Mouse (Mus musculus) lung, postnatal 0 days (tissue): ENCODE data around the gene Wbp1l. TPM values are rescaled to one million over a fixed set of nuclear protein-coding genes. Genes with fewer than 3 reads are reported as not detected.

Source experiments
- ATAC-seq: fragments of 200-750 bp; cut with Nextera tagmentation; 2 replicates; pipeline ENCODE4 v1.8.0; 2017; ENCODE audit warnings: moderate library complexity
- DNase-seq: peaks from one replicate; pipeline ENCODE4 v3.0.0-alpha.2; 2016; ENCODE audit warnings: low spot score
- H3K27ac ChIP-seq: fragments of 300-500 bp; sonication (generic); 2 replicates; pipeline ENCODE4 v1.5.1; 2014; ENCODE audit warnings: antibody characterized with exemption, mild to moderate bottlenecking, low read length, mixed read lengths
- H3K27me3 ChIP-seq: fragments of 300-500 bp; sonication (generic); replicated peaks from 2 replicates; pipeline ENCODE4 v1.6.1; 2014; ENCODE audit warnings: low read length, mixed read lengths; ENCODE audit not compliant: insufficient read depth
- H3K36me3 ChIP-seq: fragments of 300-500 bp; sonication (generic); 2 replicates; pipeline ENCODE4 v1.6.1; 2014; ENCODE audit warnings: low read length, mixed read lengths; ENCODE audit not compliant: insufficient read depth
- H3K4me1 ChIP-seq: fragments of 300-500 bp; sonication (generic); 2 replicates; pipeline ENCODE4 v1.6.1; 2014; ENCODE audit warnings: antibody characterized with exemption, low read depth, low read length, mixed read lengths; ENCODE audit not compliant: insufficient read depth
- H3K4me2 ChIP-seq: fragments of 300-500 bp; sonication (generic); replicated peaks from 2 replicates; pipeline ENCODE4 v1.6.1; 2014; ENCODE audit warnings: low read depth, mild to moderate bottlenecking, low read length, moderate library complexity, mixed read lengths
- H3K4me3 ChIP-seq: fragments of 300-500 bp; sonication (generic); 2 replicates; pipeline ENCODE4 v1.5.1; 2014; ENCODE audit warnings: low read depth, low read length
- H3K9ac ChIP-seq: fragments of 300-500 bp; sonication (generic); replicated peaks from 2 replicates; pipeline ENCODE4 v1.6.1; 2014; ENCODE audit warnings: low read depth, mild to moderate bottlenecking
- H3K9me3 ChIP-seq: fragments of 300-500 bp; sonication (generic); 2 replicates; pipeline ENCODE4 v1.6.1; 2016; ENCODE audit warnings: low read length, mixed read lengths
- CTCF ChIP-seq: IDR thresholded peaks from 2 replicates; pipeline ENCODE4 v1.5.1; 2016; ENCODE audit warnings: antibody characterized with exemption, mild to moderate bottlenecking
- EP300 ChIP-seq: IDR thresholded peaks from 2 replicates; pipeline ENCODE4 v1.6.1; 2016; ENCODE audit warnings: antibody characterized with exemption, mild to moderate bottlenecking, control low read depth
- WGBS: fragments of 180-500 bp; shearing (Covaris S2); extraction: QIAGEN DNeasy Blood & Tissue Kit; methylation state at CpG from one replicate; pipeline ENCODE4 v1.1.7; 2014; 5-methylcytosine and 5-hydroxymethylcytosine counted together
- polyA plus RNA-seq: library from polyadenylated mRNA; unstranded; fragments of >200 nt; fragmentation: Nextera tagmentation; extraction: Ambion mirVana; gene quantifications from 2 replicates; pipeline ENCODE4 v1.2.1, GENCODE M21; 2015

The Wbp1l gene
- polyA plus RNA-seq, 1 experiment from 2014 or later = 37.4 TPM

DNA sequence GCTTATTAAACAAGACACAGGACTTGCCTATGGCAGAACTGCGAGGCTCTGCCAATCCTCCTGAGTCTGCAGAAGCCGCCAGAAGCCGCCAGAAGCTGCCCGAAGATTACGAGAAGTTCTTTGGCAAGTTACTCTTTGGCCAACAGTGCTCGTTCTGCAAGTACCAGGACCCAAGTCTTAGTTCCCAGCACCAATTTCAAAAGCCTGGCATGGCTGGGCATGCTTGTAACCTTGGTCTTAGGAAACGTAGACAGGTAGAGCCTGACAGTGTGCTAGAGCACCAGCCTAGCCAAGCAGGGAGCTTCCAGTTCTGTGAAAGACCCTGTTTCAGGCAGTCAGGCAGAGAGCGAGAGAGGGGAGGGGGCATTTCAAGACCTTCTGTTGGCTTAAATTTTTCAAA is 97.6 kb downstream of the Wbp1l start:
- H3K36me3 ChIP-seq = 0 out of 2 replicates have a peak, but pooled peaks cover 6% of the 10 kb centered on the region
- no peaks in the 10 kb centered on the region for H3K4me1 ChIP-seq
- no peak for TF ChIP-seq CTCF
- TF ChIP-seq EP300 = no peak
- H3K27ac ChIP-seq = no peak overlapping the region
- WGBS = 96% methylated on average over 8 of the region's 8 CpGs
- H3K9me3 ChIP-seq = no peaks in the 10 kb centered on the region
- H3K27me3 ChIP-seq = no peaks in the 10 kb centered on the region
- H3K4me3 ChIP-seq = no peak overlapping the region
- no peak overlapping the region for H3K4me2 ChIP-seq
- ATAC-seq (no peak), DNase-seq (no peak)
- no peak overlapping the region for H3K9ac ChIP-seq

- no peak overlapping the region for H3K27ac ChIP-seq
- no peak overlapping the region for H3K9ac ChIP-seq
- no peaks in the 10 kb centered on the region for H3K4me1 ChIP-seq
- H3K36me3 ChIP-seq = 0 out of 2 replicates have a peak, but pooled peaks cover 6% of the 10 kb centered on the region
- no peak overlapping the region for H3K4me3 ChIP-seq
- ATAC-seq = no peak
- no peak for DNase-seq
- WGBS = 88% methylated on average over 7 of the region's 7 CpGs
- no peak overlapping the region for H3K4me2 ChIP-seq
- H3K27me3 ChIP-seq = no peaks in the 10 kb centered on the region
- no peaks in the 10 kb centered on the region for H3K9me3 ChIP-seq
- no peak for TF ChIP-seq EP300
Measured at GRCm38 (mm10) chr19:46696943-46697342, 98.1 kb downstream of the Wbp1l start.

DNA sequence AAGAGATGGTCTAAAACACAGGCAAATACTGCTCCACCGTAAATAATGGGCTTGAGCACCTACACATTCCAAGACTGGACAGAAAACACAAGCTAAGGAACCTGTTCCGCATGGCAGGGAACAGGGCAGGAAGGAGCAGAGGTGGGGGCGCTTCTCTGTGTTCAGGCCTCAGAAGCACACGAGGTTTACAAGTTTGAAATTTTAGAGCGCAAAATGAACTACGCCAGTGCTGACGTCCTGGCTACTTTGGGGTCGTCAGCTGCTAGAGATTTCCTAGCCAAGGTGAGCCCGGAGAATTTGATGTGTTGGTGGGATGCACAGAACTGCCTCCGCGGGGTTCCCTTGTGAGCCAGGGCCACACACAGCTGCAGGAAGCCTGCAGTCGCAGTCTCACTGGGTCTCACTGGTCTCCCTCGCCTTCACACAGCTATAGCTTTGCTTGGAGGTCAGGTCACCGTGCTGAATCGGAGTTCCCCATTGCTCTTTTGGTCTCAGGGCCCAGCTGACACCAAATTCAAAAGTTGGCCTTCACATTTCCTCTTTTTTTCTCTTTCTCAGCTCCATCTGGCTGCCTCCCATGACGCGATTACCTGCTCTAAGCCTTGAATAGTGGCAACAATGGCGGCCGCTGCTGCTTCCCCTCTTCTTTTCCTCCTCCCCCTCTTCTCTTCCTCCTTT is 99.1 kb downstream of the Wbp1l start:
- no peak overlapping the region for H3K4me2 ChIP-seq
- ATAC-seq = no peak
- H3K9ac ChIP-seq = no peak overlapping the region
- H3K27ac ChIP-seq = no peak overlapping the region
- no peak for DNase-seq
- 56% methylated on average over 19 of the region's 19 CpGs for WGBS
- H3K9me3 ChIP-seq = no peaks in the 10 kb centered on the region
- no peak overlapping the region for H3K4me3 ChIP-seq
- no peaks in the 10 kb centered on the region for H3K4me1 ChIP-seq
- TF ChIP-seq EP300 (no peak), CTCF (no peak)
- no peaks in the 10 kb centered on the region for H3K27me3 ChIP-seq
- 0 out of 2 replicates have a peak, but pooled peaks cover 6% of the 10 kb centered on the region for H3K36me3 ChIP-seq

DNA sequence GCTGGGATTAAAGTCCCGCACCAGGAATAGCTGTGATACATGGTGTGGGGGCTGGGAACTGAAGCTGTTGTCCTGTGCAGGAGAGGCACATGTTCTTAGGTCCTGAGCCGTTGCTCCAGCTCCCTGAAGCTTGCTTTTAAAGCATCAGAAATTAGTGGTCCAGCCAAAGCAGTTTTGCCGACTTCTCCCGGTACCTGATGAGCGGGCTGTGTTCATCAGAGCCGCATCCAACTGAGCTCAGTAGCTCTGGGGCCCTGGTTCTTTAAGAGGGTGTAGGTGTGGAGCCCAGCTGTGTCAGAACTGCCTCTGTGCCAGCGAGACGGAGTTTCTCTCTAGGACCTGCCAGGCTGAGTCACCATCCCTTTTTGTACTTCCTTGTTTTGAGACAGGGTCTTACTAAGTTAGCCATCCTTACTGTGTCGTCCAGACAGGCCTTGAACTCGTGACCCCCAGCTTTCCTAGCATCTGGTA is 100.2 kb downstream of the Wbp1l start:
- no peak overlapping the region for H3K4me3 ChIP-seq
- H3K9me3 ChIP-seq = no peaks in the 10 kb centered on the region
- no peak overlapping the region for H3K4me2 ChIP-seq
- 65% methylated on average over 10 of the region's 10 CpGs for WGBS
- H3K27ac ChIP-seq = no peak overlapping the region
- H3K9ac ChIP-seq = no peak overlapping the region
- H3K36me3 ChIP-seq = 0 out of 2 replicates have a peak, but pooled peaks cover 6% of the 10 kb centered on the region
- DNase-seq = no peak
- no peaks in the 10 kb centered on the region for H3K27me3 ChIP-seq
- no peak for TF ChIP-seq CTCF
- no peak for TF ChIP-seq EP300
- ATAC-seq = no peak; the same call in 1 of the 2 replicates
- no peaks in the 10 kb centered on the region for H3K4me1 ChIP-seq

DNA sequence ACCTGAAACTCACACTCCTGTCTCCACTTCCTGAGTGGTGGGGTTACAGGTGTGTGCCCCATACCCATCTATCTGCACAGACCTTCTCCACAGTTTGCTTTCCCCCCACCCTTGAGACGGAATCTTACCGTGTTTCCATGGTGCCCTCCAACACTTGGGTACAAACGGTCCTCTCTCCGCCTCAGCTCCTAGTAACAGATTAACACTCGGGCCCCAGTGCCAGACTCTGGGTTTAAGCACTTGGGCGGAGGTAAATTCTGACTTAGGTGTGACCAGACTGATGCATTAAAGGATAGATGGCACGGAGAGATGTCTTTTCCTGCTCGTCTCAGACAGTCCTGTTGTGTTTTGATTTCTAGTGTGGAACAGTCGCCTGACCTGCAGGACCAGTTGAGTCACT is 102.3 kb downstream of the Wbp1l start:
- Histone ChIP-seq H3K4me2 (no peak overlapping the region), H3K9me3 (no peaks in the 10 kb centered on the region), H3K27me3 (no peaks in the 10 kb centered on the region), H3K27ac (no peak overlapping the region), H3K4me3 (no peak overlapping the region), H3K4me1 (no peaks in the 10 kb centered on the region), H3K9ac (no peak overlapping the region), H3K36me3 (0 out of 2 replicates have a peak, but pooled peaks cover 6% of the 10 kb centered on the region)
- no peak for TF ChIP-seq CTCF
- no peak for TF ChIP-seq EP300
- ATAC-seq = no peak
- no peak for DNase-seq
- 67% methylated on average over 9 of the region's 9 CpGs for WGBS

DNA sequence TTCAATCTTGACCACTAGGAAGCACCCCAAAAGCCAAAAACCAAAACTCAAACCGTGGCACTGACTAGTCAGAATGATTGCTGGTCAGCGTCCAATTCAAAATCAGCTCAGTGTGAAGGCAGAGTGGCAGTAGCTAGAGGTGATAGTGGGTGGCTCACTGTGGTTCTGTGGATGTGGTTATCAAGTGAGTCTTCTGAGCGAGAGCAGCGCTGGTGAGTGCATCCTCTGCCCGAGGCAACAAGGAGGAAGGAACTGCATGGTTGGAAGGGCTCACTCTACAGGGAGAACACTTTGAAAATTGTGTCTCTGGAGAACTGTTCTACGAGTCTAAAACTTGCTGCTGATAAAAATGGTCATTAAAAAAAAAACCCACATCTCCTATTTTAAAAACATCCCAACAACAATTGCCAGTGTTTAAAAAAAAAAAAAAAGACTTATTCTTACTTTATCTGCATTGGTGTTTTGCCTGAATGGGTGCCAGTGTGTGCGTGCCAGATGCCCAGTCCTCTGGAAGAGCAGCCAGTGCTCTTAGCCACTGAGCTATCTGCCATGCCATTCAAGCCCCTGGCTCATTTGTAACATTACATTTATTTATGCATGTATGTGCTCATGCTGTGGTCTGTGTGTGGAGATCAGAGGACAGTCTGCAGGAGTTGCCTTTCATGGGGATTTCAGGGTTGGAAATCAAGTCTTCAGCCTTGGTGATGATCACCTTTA is 107.1 kb downstream of the Wbp1l start:
- Histone ChIP-seq H3K36me3 (0 out of 2 replicates have a peak, but pooled peaks cover 9% of the 10 kb centered on the region), H3K4me3 (no peak overlapping the region), H3K4me2 (no peak overlapping the region), H3K27ac (no peak overlapping the region), H3K9me3 (no peaks in the 10 kb centered on the region), H3K27me3 (no peaks in the 10 kb centered on the region), H3K9ac (no peak overlapping the region), H3K4me1 (peaks cover 4% of the 10 kb centered on the region; the same call in 1 of the 2 replicates)
- WGBS = 59% methylated on average over 7 of the region's 7 CpGs
- no peak for ATAC-seq
- DNase-seq = no peak
- TF ChIP-seq CTCF = no peak
